Mouse (Mus musculus) left cerebral cortex, adult 2 months (tissue): Measurements from ENCODE around the gene Zswim7. TPM values are rescaled to one million over a fixed set of nuclear protein-coding genes. Genes with fewer than 3 reads are reported as not detected.
A peak's percentile ranks its signal among the peaks of the same experiment; 100 is the strongest.

Source experiments
- DNase-seq, 2 experiments: peaks; one replicate each; pipeline ENCODE4 v3.0.0; 2021 to 2022; ENCODE audit warnings: low spot score in 2 of 2, mixed read lengths in 1 of 2; ENCODE audit errors: extremely low spot score in 1 of 2
- H3K27ac ChIP-seq: fragments of 200-600 bp; 2 replicates; pipeline ENCODE4 v1.8.1; 2022
- H3K4me3 ChIP-seq: fragments of 200-600 bp; 2 replicates; pipeline ENCODE4 v1.8.1; 2022
- CTCF ChIP-seq: fragments of 200-600 bp; IDR thresholded peaks from 2 replicates; pipeline ENCODE4 v1.8.1; 2022; ENCODE audit warnings: antibody characterized with exemption, mild to moderate bottlenecking, moderate library complexity
- intact Hi-C: fragments of 180-260 bp; cut with DNase I; formaldehyde crosslinking; loops from one replicate; pipeline ENCODE4 v1.15.1; 2025
- total RNA-seq, 2 experiments: library from RNA; stranded (reverse); gene quantifications; 2 replicates each; pipeline ENCODE4 v1.2.3; 2021

Gene Zswim7
- total RNA-seq, 2 experiments from 2014 or later: 14.8 to 16.4 TPM

DNA sequence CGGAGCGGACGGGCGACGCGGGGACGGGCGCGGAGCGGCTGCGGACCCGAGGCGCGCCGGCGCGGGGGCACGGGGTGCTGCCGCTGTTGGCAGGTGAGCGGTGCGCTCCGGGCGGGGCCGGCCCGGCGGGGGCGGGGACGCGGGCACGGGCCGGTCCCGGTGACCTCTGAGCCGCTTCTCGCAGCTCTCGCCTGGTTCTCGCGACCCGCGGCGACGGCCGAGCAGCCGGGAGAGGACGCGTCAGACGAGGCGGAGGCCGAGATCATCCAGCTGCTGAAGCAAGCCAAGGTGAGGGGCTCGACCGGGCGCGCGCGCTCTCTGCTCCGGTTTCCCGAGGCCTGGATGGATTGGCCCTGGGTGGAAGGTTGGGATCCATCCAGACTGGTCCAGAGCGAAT, 424 bp upstream of the Zswim7 start:
- no peak for DNase-seq
- peak overlapping the region; percentile 77 for H3K4me3 ChIP-seq
- TF ChIP-seq CTCF: no peak
- intact Hi-C loops: loop anchor here (1.0 to 5.0 kb wide), 2 partner anchors 331 to 349 kb away; partner anchors contain the start of gene Akap10
- peak overlapping the region; percentile 89 for H3K27ac ChIP-seq

DNA sequence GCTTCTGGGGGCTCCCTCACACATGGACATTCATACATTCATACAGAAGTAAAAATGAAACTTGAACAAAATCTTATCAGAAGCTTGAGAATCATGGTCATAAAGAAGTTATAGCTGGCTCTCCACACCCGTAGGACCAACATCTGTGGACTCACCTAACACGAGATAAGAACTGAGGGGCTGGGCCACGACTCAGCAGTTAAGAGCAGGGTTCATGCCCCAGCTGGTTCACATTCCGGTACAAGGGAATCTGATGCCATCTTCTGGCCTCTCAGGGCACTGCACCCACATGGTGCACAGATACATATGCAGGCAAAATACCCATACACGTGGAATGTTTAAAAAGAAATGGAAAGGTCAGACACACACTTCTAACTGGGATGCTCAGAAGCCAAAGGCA, 3.1 kb downstream of the Zswim7 start:
- intact Hi-C loops: no loop called here
- Histone ChIP-seq H3K4me3 (no peak overlapping the region), H3K27ac (no peak overlapping the region)
- peak; percentile 58 for TF ChIP-seq CTCF
- DNase-seq: peak; percentile 20 to 33

DNA sequence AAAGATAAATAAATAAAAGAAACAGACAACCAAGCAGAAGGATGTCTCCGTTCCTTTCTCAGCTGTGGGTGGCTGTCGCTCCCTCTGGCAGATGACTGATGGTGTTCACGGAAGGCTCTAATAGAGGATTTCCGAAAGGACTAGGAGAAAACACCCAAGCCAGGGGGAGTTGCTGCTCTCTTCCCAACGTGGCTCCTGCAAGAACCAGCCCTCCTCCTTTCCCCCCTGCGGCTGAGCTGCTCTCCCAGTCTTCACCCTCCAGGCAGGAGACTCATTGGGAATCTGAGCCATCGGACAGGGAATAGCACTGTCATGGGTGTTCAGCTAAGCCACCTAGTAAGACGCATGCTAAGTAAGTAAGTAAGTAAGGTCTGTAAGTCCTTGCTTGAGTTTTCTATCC, 4.1 kb downstream of the Zswim7 start:
- Histone ChIP-seq H3K4me3 (no peak overlapping the region), H3K27ac (no peak overlapping the region)
- no peak for TF ChIP-seq CTCF
- DNase-seq: no peak
- intact Hi-C loops: no loop called here

DNA sequence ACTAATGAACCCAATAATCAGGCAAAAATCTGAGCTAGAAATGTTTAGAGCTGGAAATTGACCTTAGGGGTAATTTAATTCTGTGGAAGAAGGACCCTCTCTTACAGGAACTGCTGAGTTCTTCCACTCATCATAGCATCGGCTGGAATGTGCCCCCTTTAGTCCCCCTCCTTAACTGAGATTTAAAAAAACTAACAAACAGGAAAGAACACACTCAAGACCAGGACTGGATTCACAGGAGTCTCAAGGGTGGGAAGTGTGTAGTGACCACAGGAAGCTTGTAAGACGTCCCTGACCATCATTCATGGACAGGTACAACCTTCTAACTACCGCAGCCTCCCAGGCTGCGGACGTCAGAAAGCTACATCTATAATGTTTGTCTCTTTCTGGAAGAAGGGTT, 10.3 kb downstream of the Zswim7 start:
- TF ChIP-seq CTCF: no peak
- DNase-seq: no peak
- Histone ChIP-seq H3K4me3 (no peak overlapping the region), H3K27ac (no peak overlapping the region)
- intact Hi-C loops: no loop called here

DNA sequence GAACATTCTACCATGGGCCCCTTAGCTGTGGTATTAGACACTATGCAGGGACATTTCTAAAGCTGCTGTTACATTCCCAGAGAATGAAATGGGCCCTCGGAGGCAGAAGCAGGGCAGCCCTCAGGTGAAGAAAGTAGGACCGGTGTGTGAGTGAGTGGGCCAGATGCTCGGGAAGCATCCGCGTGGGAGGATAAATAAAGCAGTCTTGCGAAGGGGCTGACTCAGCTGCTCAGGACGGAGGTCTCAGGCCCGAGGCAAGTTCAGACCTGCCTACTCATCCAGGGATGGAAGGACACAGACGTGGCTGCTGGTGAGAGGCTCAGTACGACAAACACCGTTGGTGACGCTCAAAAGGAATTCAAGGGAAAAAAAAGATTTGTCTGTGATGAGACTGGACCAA, 12.1 kb downstream of the Zswim7 start:
- no peak for TF ChIP-seq CTCF
- intact Hi-C loops: no loop called here
- Histone ChIP-seq H3K27ac (no peak overlapping the region), H3K4me3 (no peak overlapping the region)
- no peak for DNase-seq

DNA sequence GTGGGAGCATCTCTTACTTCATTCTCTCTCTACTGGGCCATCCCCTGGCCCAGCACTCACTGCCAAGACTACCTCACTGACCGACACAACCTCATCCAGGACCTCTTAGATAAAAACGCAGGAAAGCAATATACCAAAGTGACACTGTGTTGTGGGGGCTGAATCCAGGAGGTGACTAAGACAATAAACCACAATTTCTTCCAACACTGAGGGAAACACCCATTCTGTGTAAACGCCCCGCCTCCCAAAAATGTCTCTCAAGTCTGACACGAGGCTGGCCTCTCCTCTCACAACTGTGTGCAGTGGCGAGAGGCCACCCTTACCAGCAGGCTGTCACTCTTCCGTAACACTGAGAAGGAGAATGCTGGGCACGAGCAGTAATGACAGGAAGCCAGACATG, 12.8 kb downstream of the Zswim7 start:
- intact Hi-C loops: no loop called here
- no peak for TF ChIP-seq CTCF
- DNase-seq: no peak
- H3K27ac ChIP-seq: no peak overlapping the region
- no peak overlapping the region for H3K4me3 ChIP-seq

DNA sequence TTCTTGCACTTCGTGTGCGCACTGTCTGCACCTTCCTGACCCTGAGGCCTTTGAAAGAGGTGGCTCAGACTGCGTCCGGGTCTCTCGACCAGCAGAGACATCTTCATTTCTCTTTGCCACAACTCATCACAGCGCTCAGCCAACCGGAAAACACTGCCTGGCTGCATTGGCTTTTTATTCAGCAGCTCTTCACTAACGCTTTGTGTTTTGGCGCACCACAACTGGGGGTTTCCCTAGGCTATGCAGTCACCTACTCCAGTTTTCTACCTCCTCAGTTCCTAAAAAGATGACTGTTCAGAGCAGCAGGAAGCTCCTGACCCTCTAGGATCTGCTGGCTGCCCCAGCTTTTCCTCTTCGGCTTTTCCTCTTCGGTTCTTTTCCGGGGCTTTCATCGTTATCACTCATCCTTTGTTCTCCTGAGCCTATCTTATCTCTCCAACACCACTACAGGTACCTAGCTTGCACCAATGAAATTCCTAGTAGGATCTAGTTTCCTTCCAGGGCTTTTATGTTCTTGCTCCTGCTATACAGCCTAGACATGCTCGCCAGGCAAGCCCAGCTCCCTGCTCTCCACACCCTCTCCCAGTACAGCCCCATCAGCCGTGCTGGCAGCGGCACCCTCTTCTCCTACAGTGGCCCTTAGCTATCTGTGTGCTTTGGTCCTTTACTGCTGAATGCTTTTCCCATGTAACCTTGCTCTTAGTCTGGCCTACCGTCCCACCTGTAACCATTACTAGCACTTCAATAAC, 14.5 kb downstream of the Zswim7 start:
- H3K27ac ChIP-seq: no peak overlapping the region
- intact Hi-C loops: no loop called here
- no peak for TF ChIP-seq CTCF
- no peak for DNase-seq
- H3K4me3 ChIP-seq: no peak overlapping the region

DNA sequence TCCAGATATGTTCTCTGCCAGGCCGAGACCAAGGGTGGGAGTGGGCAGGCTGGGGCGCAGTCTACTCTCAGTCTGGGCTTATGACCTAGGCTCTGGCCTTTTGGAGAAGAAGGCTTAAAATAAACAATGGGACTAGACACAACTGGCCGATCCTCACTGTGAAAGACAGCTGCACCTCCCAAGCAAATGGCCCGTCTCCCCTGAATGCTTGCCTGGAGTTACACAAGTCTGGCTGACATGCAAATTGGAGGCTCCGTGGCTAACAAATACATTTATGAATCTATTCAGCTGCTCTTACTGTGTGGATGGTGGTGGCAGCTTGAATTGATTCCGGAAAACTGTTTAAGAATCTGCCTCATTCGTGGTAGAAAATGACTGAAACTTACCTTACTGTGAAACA, 15.5 kb downstream of the Zswim7 start:
- DNase-seq: no peak
- intact Hi-C loops: no loop called here
- no peak for TF ChIP-seq CTCF
- H3K4me3 ChIP-seq: no peak overlapping the region
- H3K27ac ChIP-seq: no peak overlapping the region

DNA sequence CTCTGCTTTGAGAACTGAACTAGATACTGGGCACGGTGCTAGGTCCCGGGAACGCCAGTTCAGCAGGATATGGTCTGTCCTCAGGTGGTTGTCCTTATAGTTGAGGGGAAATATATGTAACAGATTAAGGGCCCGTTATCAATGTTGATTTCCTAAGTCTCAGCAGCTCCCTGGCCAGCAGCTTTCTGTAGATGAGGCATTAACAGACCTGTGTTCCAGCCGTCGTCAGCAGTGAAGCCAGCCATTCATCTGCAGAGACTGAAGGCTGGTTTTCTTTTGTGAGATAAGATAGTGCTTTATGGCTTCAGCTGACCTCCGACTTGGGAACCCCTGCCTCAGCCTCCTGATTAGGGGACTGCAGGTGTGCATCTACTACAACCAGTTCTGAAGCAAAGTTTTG, 17.2 kb downstream of the Zswim7 start:
- intact Hi-C loops: no loop called here
- Histone ChIP-seq H3K4me3 (no peak overlapping the region), H3K27ac (no peak overlapping the region)
- no peak for TF ChIP-seq CTCF
- no peak for DNase-seq

DNA sequence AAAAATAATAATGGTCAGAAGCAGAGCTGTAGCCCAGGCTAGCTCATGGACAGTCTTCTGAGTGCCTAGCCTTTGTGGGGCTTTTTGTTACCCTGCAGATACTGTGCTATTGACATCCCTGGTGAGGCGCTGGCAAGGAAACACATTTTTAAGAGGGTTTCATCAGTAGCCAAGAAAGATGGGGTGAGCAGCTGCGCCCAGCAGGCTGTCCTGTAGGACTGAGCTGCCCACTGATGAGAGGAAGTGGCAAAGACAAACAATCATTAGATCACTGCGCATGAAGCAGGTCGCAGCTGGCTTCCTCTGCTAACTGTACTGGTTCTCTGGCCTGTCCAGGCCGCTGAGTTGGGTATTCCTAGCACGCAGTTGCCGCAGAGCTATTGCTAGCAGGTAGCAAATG, 17.6 kb downstream of the Zswim7 start:
- DNase-seq: no peak
- intact Hi-C loops: no loop called here
- Histone ChIP-seq H3K27ac (no peak overlapping the region), H3K4me3 (no peak overlapping the region)
- no peak for TF ChIP-seq CTCF

DNA sequence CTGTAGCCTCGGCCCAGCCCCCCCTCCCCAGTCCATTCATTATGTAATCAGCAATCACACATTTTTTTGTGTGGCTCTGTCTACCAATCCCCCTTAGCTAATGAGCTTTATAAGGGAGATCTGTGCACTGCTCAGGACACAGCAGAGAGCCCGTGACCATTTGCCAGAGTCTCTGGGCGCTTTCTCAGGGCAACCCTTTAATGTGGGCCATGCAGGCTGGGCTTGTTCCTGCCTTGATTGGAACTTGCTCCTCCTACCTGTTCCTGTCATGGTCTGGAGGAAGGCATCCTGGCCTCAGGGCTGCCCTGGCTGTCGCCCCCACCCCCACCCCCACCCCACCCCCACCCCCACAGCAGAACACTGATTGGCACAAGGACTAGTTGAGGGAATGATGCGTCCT, 22.0 kb downstream of the Zswim7 start:
- H3K4me3 ChIP-seq: no peak overlapping the region
- DNase-seq: no peak
- no peak overlapping the region for H3K27ac ChIP-seq
- intact Hi-C loops: no loop called here
- no peak for TF ChIP-seq CTCF

DNA sequence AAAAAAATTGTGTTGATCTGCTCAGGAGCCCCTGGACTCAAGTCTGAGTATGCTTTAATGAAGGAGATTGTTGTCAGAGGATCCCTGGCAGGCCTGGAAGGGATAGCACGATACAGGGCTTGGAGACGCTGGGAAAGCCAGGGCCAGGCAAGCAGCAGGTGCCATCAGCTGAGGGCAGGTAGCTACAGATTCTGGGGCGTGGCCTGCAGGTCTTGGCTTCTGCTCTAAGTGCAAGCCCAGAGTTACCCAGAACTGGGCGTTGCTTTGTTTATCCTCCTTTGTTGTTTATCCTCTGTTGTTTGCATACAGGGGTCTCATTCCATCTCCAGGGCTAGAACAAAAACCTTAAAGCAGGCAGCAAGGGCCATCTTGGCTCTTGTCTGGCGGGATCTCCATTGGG, 27.8 kb downstream of the Zswim7 start:
- no peak for TF ChIP-seq CTCF
- DNase-seq: no peak
- intact Hi-C loops: no loop called here
- Histone ChIP-seq H3K4me3 (no peak overlapping the region), H3K27ac (no peak overlapping the region)

DNA sequence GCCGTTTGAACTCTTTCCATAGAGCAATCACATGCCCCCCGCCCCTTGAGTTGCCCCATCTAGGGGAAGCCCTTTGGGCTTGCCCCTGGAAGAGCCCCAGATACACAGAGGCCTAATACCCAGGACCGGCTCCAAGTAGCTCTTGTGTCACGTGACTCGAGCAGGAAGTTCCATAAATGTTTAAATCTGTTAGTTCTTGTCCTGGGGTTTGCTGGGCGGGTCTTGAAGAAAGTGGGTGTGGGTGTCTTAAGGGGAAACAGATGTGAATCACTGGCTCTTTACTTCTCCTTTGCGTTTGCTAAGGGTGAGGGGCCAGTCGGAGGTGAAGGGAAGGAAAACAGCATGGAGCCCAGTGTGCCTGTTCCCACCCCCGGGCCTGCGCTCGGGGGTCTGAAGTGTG, 30.1 kb downstream of the Zswim7 start:
- Histone ChIP-seq H3K27ac (no peak overlapping the region), H3K4me3 (no peak overlapping the region)
- TF ChIP-seq CTCF: no peak
- intact Hi-C loops: no loop called here
- DNase-seq: no peak
